Mouse (Mus musculus): ENCODE data around the gene Ttc28. TPM values are rescaled to one million over a fixed set of nuclear protein-coding genes. Genes with fewer than 3 reads are reported as not detected.

Gene Ttc28
- total RNA-seq, 2 experiments from 2014 or later: 15.0 to 16.9 TPM

DNA sequence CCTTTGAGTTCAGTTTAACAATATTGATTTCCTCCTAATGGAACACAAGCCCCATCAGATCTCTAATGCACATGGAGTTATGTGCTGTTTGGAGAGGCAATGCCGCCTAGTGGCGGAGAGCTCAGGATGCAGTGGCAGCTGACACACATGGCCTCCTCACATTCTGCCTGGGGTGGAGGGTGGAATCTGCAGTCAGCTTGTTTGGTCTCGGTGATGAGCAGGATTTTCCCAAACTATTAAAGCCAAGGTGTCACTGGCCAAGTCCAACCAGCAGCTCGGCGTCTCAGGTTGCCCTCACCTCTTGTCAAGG lies 329.0 kb downstream of the Ttc28 start:
- intact Hi-C loops (cut with DNase I): loop anchor here (5.0 kb wide), 1 partner anchor 221 kb away; no protein-coding TSS in a partner anchor
- DNase-seq (ENCODE audit: low spot score in 2 of 2): peak; percentile 69 to 72

DNA sequence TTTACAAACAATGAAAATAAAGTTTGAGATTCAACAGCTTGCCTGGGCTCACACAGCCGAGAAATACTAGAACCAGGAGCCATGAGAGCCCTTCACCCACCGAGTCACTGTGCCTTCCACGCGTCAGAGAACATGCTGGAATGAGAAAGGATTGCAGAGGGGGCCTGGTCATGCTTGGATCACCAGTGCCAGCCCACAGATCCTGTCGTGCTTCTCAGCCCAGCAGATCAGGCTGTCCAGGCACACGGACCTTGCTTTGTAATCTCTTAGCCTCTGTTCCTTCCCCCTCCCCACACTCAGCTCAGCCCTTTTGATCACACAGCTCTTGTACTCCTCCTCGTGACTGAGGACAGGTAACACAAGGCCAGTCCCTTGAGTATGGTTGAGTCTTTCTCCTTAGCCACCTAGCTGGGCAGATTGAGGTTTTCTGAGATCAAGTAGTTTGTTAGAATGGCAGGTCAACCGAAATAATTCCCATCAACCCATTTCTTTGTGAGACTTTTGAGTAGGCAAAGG lies 334.4 kb downstream of the Ttc28 start:
- intact Hi-C loops (cut with DNase I): no loop called here

DNA sequence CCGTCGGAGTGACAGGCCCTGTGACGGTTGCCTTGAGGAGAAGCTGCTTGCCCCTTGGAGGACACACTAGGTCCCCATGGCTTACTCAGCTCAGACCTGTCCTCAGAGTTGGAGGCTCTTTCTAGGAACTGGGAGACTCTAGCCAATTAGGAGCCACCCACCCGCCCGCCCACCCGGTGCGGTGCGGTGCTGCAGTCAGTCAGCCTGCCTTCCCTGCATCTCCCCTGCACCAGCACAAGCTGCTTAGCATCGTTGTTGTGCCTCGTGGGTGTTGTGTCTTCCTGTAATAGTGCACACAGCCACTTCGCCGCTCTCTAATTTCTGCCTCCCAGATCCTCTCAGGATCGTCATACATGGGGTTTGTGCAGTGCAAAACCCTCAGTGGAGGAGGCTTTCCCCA lies 335.3 kb downstream of the Ttc28 start:
- intact Hi-C loops (cut with DNase I): loop anchor here (5.0 kb wide), 1 partner anchor 42 kb away; no protein-coding TSS in a partner anchor
- DNase-seq (ENCODE audit: low spot score in 2 of 2): peak; percentile 53 to 64

More for the DNA sequence above, 334.4 kb downstream of the Ttc28 start:
- DNase-seq (ENCODE audit: low spot score in 2 of 2): no peak

DNA sequence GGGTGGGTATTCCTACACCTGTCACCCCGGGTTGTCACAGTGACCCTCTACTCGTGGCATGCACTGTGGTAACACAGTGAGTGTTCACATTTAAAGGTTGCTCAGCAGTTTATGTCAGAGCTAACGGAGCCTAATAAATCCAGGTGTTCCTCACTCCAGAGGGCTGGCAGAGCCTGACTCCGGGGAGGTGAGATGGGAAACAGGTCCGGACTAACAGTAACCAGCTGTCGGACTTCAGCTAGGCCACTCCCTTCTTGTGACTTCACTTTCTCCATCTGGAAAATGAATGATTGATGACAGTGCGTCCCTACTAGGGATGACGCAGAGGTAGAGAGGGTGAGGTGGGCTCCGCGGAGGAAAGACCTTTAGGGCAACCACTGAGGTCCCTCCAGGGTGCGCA lies 336.1 kb downstream of the Ttc28 start:
- no peak for DNase-seq (ENCODE audit: low spot score in 2 of 2)
- intact Hi-C loops (cut with DNase I): loop anchor here (5.0 kb wide), 1 partner anchor 42 kb away; no protein-coding TSS in a partner anchor

DNA sequence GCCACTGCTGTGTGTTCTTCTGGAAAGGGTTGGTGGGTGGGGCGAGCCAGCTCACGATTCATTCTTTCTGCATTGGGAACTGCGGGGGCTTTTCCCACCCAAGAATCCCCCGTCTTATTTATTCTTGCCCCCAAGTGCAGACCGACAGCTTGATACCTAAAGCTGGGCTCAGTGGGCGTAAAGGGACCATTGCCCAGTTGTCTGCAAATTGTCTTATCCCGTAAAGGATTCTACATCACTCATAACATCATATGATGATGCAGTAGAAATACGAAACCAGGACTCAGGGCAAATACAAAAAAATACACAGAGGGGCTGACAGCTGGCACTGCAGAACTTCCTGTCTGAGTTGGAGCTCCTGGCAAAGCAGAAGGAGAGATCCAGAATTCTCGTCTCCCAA lies 336.6 kb downstream of the Ttc28 start:
- DNase-seq (ENCODE audit: low spot score in 2 of 2): peak; percentile 57 to 78
- intact Hi-C loops (cut with DNase I): loop anchor here (5.0 kb wide), 1 partner anchor 41 kb away; no protein-coding TSS in a partner anchor

DNA sequence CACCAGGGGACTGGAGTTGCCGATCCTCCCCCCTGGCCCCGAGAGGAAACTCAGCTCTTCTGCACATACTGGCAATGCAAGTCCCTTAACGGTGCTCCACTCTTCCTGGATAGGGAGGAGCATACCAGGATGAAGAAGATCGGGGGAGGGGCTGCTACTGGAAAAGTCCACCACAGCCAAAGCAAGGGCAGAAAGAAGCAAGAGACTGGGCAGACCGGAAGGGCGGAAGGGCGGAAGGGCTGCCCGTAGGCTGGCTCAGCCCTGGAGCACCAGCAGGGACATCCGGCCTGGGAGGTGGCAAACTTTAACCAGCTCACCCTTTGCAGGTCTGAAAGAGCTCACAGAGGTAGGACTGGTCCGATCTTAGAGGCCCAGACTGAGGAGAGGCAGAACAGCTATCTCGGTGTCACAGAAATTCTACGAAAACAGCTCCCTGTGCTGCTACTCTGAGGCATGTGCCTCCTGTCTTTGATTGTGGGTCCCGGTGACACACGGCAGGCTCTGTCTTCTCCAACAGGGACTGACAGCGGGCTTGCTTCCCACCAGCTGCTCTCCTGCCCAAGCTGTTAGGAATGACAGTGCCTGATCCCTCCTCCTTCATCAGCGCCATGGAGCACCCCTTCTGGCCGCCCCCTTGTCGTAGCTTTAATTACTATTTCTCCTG lies 338.0 kb downstream of the Ttc28 start:
- intact Hi-C loops (cut with DNase I): loop anchor here (5.0 kb wide), 1 partner anchor 40 kb away; no protein-coding TSS in a partner anchor
- no peak for DNase-seq (ENCODE audit: low spot score in 2 of 2)

DNA sequence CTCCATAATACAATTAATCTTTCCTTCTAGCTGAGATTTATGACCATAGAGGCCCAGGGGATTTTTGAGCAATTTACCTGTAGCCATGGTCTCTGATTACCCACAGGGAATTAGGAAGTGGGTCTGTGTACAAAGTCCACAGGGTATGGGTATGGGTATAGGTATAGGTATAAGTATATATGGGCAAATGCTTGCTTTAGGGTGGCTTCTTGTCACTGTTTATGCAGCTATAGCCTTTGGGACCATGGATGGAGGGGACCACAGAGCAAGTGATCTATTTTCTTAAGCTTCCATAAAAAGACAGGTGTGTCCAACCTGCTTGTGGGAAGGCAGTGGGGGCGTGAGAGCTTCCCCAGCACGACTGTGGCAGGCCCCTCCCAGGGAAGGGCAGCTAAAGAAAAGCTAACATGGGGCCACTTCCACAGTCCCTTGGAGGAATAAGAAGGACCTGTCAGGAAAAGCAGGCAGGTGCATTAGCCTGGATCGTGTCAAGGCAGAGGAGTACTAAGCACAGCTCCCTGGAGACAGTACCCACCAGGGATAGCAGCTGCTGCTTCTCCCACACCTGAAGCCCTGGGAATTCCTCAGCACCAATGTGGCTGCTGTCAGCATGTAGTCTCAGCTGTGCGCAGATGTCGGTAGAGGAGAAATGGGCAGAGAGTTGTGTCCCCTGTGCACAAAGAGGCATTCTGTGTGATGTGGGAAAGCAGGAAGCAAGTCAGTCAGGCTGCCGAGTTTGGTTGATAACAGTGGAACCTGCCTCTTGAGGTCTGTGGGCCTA lies 338.7 kb downstream of the Ttc28 start:
- DNase-seq (ENCODE audit: low spot score in 2 of 2): no peak
- intact Hi-C loops (cut with DNase I): loop anchor here (5.0 kb wide), 1 partner anchor 39 kb away; no protein-coding TSS in a partner anchor

DNA sequence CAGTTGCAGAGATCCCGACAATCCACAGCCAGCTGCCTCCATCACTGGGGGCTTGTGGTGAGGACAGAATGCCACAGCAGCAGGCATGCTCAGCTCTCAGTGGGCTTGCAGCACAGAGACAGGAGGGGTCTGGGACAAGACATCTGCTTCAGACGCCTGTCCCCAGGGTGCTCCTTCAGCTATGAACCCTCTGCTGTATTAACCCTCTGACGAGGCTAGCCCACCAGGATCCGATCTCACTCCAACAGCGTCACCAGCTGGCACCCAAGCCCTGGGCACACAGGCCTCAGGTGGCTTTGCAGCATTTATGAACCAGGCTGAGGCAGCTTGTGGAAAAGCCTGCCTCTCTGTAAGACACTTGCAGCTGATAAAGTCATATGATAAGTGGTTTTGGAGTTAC lies 339.4 kb downstream of the Ttc28 start:
- intact Hi-C loops (cut with DNase I): loop anchor here (5.0 kb wide), 1 partner anchor 38 kb away; no protein-coding TSS in a partner anchor
- no peak for DNase-seq (ENCODE audit: low spot score in 2 of 2)

DNA sequence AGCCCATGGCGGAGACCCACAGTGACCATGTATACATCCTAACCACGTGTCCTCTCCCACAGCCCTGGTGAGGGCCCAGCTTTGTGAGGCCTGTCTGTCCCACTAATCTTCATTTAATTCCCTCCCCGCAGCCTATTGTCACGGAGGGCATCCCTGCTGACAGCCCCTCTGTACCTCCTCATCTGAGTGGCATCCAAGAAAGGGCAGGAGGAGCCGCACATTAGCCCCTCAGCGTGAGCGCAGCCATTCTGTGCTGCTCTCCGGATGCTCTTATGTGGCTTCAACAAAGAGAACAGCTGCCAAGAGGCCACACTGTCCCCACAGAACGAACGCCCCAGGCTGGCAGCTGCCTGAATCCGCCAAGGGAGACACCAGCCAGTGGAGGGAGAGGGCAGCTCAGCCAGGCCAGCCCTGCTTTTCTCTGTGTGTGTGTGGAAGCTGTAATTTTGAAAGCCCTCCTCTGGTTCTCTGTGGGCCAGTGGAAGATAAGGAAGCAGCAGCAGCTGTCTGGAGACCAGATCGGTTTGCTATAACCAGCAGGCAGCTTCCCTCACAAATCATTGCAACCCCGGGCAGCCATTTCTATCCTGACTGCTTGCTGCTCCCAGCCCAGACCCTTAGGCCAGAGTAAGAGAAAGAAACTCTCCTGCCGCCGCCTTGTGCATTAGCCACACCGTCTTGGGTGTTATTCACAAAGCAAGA lies 341.2 kb downstream of the Ttc28 start:
- intact Hi-C loops (cut with DNase I): no loop called here
- peak; percentile 32 to 52 for DNase-seq (ENCODE audit: low spot score in 2 of 2)

DNA sequence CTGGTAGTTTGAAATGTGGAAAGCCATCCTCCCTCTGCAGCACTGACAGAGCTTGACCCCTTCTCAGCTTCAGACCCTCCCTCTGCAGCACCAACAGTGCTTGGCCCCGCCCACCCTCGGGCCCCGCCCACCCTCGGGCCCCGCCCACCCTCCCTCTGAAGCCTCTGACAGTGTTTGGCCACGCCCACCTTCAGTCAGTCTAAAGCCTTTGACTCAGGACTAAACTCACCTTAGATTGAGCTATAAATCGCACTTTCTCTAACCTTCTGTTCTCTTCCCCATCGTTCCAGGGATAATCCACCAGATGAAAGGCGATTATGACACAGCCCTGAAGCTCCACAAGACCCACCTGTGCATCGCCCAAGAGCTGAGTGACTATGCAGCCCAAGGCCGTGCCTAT lies 343.2 kb downstream of the Ttc28 start:
- intact Hi-C loops (cut with DNase I): no loop called here
- DNase-seq (ENCODE audit: low spot score in 2 of 2): no peak

DNA sequence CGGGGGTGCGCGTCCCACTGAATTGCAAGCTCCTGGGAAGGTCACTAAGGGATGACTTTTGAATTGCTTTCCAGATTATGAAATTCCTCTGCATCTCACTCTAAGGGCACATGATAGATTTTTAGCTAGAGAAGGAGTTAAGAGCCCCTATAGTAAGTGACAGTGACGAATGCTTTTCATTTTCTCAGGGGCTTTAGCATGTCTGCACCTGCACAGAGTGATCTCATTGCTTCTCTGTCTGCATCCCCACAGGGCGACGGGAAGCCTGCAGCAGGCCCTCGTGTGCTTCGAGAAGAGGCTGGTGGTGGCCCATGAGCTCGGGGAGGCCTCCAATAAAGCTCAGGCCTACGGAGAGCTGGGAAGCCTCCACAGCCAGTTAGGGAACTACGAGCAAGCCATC lies 345.7 kb downstream of the Ttc28 start:
- DNase-seq (ENCODE audit: low spot score in 2 of 2): no peak
- intact Hi-C loops (cut with DNase I): no loop called here

DNA sequence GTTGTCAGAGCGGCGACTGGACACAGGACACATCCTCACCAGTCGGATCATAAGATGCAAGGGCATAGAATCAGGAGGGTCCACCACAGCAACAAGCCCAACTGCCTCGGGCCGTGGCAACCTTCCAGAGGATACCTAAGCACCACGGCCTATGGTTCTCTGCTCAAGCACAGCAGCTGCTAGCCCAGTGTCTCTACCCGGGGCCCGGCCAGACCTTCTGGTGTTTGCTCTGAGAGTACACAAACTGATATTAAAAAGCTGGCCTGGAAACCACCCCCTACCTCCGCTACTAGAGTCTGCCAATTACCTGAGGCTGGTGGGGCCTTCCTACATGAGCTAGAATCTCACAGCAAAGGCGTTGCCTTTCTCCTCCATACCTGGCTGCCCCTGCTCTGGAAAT lies 346.9 kb downstream of the Ttc28 start:
- intact Hi-C loops (cut with DNase I): no loop called here
- DNase-seq (ENCODE audit: low spot score in 2 of 2): no peak

DNA sequence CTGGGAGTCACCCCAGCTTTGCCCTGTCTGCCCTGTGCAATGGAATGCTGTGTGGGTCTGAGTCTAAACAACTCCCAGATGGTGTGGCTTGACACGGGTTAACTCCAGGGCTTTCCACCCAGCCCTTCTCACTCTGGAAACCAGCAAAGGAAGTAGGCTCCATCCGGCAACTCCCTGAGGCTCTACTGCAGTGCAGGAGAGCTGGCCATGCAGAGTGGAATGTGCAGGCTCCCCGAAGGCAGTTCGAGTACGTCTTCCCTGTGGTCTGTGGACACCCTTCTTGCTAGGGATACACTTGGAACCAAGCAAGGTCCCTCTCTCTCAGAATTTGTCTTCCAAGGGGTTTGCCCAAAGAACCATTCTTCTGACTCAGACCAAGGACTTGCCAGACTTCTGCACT lies 348.2 kb downstream of the Ttc28 start:
- no peak for DNase-seq (ENCODE audit: low spot score in 2 of 2)
- intact Hi-C loops (cut with DNase I): no loop called here

DNA sequence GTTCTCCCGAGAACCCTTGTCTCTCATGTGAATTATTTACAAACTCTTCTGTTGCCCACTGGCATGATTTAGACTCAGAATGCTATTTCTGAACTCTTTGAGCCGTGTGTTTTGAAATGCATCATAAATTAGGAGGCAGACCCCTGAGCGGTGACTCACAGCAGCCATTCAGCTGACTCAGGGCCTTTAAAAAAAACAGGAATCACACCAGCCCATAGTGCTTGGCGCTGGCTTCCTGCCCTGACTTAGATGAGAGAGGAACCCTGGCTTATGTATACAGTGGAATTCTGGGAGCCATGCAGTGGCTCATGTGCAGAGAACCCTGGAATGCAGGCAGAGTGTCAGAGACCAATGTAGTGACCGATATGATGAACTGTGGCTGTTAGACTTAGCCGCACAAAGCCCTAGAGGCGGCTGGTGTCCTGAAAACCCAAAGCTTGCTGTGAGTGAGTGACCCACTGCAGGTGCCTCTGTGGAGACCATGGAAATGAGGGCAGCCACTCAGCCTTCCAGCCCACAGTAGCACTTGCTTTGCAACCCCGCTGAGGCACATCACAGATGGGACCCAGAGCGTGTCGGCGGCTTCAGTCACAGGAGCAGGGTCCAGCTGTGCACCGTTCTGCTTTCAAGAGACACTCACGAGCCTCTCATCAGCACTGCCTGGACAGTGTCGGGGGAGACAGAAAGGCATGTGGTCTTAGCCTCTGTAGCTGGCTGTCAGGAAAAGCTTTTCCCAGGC lies 348.9 kb downstream of the Ttc28 start:
- peak; percentile 57 to 80 for DNase-seq (ENCODE audit: low spot score in 2 of 2)
- intact Hi-C loops (cut with DNase I): no loop called here

DNA sequence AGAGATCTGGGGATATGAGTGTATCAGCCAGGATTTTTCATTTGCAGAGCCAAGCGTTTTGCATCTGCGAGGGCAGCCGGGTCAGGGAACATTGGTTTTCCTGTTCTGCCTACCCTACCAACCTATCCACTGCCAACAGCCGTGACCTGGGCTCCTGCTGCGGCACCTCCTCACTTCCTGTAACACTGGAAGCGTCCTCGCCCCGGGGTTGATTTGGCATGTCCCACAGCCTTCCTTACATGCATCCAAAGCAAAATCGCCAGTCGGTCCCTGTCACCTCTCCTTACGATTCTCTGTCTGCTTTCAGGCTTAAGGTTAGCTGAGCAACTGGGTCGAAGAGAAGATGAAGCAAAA lies 349.4 kb downstream of the Ttc28 start:
- intact Hi-C loops (cut with DNase I): no loop called here
- no peak for DNase-seq (ENCODE audit: low spot score in 2 of 2)

DNA sequence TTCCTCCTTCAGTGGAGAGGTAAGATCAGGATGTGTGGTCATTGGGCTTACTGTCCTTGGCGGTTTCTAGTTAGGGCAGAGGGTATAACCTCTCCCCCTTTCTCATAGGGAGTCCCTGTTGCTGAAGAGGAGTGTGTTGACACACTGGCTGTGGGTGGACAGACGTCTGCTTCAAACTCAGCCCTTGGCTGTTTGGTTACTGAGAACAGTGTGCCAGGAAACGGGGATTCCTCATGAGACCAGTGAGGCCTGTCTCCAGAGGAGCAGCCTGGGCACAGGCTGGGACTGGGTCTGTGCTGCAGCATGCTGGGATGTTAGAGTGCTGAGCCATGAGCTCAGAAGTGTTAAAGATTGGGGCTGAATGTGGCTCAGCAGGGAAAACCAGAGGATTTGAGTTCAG lies 350.1 kb downstream of the Ttc28 start:
- no peak for DNase-seq (ENCODE audit: low spot score in 2 of 2)
- intact Hi-C loops (cut with DNase I): no loop called here

DNA sequence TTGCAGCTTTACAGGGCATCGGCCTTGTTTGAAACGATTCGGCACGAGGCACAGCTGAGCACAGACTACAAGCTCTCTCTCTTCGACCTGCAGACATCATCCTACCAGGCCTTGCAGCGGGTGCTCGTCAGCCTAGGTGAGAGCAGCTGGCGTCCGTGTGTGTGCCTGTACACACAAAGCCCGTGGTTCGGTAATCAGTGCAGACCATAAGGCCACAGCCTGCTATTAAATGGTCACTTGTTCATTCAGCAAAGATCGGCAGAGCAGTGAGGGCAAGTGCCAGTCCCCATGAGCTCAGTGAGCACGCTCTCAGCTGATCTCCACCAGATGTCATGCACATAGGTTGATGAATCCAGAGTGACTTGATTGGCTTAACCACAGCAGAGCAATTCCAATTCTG lies 351.4 kb downstream of the Ttc28 start:
- intact Hi-C loops (cut with DNase I): no loop called here
- DNase-seq (ENCODE audit: low spot score in 2 of 2): no peak

DNA sequence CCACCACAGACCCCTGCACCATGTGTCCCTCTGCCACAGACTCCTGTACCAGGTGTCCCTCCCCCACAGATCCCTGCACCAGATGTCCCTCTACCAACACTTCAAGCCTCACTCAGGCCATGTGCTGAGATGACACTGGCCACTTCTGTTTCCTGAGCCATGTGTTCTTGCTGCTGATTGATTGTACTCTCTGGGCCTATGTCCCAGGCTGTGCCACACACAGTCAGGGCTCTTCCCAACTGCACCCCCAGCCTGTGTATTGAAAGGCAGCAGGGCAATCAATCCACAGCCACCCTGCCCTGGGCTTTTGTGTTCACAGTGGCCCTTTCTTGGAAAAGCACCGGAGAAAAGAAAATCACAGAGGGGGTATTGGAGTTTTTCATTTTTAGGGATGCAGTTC lies 352.2 kb downstream of the Ttc28 start:
- intact Hi-C loops (cut with DNase I): no loop called here
- DNase-seq (ENCODE audit: low spot score in 2 of 2): no peak

DNA sequence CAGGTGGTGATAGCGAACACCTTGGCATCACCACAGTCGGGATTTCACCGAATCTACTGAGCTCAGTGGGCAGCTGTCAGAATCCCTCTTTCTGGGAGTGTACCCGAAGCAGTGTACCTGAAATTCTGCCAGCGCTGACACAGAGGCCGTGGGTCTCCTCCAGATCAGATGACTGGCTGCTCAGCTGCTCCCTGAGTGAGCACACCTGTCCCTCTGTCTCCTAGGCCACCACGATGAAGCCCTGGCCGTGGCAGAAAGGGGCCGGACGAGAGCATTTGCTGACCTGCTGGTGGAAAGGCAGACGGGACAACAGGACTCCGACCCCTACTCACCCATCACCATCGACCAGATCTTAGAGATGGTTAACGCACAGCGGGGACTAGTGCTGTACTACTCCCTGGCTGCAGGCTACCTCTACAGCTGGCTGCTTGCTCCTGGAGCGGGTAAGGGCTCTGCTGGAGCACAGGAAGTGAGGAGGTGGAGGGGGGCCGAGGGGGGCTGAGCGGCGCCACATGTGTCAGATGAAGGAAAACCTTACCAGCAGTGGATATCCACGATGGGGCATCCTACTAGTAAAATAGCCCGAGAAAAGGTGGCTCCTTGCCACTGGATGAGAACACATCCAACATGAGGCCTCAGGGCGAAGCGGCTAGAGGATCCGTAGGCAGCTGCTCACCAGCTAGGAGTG lies 353.6 kb downstream of the Ttc28 start:
- intact Hi-C loops (cut with DNase I): no loop called here

More for the DNA sequence above, 353.6 kb downstream of the Ttc28 start:
- no peak for DNase-seq (ENCODE audit: low spot score in 2 of 2)
